Mouse (Mus musculus) small intestine, adult 2 months (tissue): ENCODE results near the gene Rnd1.

Source experiments
- CTCF ChIP-seq: fragments of 200-500 bp; IDR thresholded peaks from 2 replicates; pipeline ENCODE4 v1.5.1; 2012; ENCODE audit warnings: low read depth, mild to moderate bottlenecking, control low read depth, inconsistent platforms, low read length, moderate library complexity, mixed read lengths; ENCODE audit not compliant: insufficient replicate concordance, insufficient read length; ENCODE audit errors: extremely low read depth
- POLR2A ChIP-seq: fragments of 200-500 bp; IDR thresholded peaks from 2 replicates; pipeline ENCODE4 v1.6.1; 2012; ENCODE audit warnings: low read depth, mild to moderate bottlenecking, control low read depth, inconsistent platforms, low read length, moderate library complexity

DNA sequence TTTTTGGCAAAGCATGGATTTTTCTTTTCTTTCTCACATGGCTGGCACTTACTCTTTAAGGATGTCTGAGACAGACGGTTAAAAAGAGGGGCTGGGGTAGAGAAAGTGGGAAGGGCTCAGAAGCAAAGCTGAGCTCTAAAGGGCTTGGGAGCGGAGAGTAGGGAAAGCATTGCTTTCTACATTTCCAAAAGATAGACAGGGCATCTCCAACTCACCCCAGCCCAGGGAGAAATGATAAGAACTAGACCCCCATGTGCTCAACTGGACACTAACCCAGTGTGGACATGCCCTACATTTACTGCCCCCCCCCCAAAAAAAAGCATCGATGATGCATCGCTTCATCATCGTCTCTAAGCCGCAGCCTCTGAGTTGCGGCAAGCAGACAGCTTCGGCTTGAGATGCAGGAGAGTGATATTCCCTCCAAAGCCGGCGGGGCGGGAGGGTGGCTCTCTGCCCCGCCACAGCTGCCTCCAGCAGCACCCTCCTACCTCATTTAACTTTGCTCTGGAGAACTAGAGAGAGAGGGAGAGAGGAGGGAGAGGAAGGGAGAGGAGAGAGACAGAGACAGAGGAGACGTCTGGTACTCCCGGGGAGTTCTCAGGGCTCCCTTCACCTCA lies 1.5 kb downstream of the Rnd1 start:
- TF ChIP-seq POLR2A = no peak
- no peak for TF ChIP-seq CTCF
